Mouse (Mus musculus) embryonic facial prominence, embryonic 10.5 days (tissue): ENCODE results near the gene Wdr73. TPM values are rescaled to one million over a fixed set of nuclear protein-coding genes. Genes with fewer than 3 reads are reported as not detected.

Experiments used
- DNase-seq: peaks from one replicate; pipeline ENCODE4 v3.0.0-alpha.2; 2017; ENCODE audit warnings: low spot score
- H3K27ac ChIP-seq: fragments of 300-500 bp; sonication (generic); replicated peaks from 2 replicates; pipeline ENCODE4 v1.5.1; 2016; ENCODE audit warnings: mild to moderate bottlenecking
- H3K27me3 ChIP-seq: fragments of 300-500 bp; sonication (generic); replicated peaks from 2 replicates; pipeline ENCODE4 v1.6.1; 2016; ENCODE audit warnings: low read depth, mild to moderate bottlenecking; ENCODE audit not compliant: poor library complexity, severe bottlenecking
- H3K36me3 ChIP-seq: fragments of 300-500 bp; sonication (generic); replicated peaks from 2 replicates; pipeline ENCODE4 v1.6.1; 2016; ENCODE audit warnings: mild to moderate bottlenecking, moderate library complexity
- H3K4me1 ChIP-seq: fragments of 300-500 bp; sonication (generic); 2 replicates; pipeline ENCODE4 v1.6.1; 2016
- H3K4me3 ChIP-seq: fragments of 300-500 bp; sonication (generic); 2 replicates; pipeline ENCODE4 v1.5.1; 2016; ENCODE audit warnings: mild to moderate bottlenecking, moderate library complexity
- H3K9me3 ChIP-seq: fragments of 300-500 bp; sonication (generic); 2 replicates; pipeline ENCODE4 v1.6.1; 2016; ENCODE audit warnings: mild to moderate bottlenecking
- WGBS: fragments of 180-500 bp; shearing (Covaris S2); methylation state at CpG from one replicate; pipeline ENCODE4 v1.1.7; 2016; 5-methylcytosine and 5-hydroxymethylcytosine counted together
- polyA plus RNA-seq: library from polyadenylated mRNA; unstranded; fragments of >200 nt; fragmentation: Nextera tagmentation; extraction: Ambion mirVana; gene quantifications from 2 replicates; pipeline ENCODE4 v1.2.1, GENCODE M21; 2016

Gene Wdr73
- polyA plus RNA-seq, 1 experiment from 2014 or later: 49.1 TPM

DNA sequence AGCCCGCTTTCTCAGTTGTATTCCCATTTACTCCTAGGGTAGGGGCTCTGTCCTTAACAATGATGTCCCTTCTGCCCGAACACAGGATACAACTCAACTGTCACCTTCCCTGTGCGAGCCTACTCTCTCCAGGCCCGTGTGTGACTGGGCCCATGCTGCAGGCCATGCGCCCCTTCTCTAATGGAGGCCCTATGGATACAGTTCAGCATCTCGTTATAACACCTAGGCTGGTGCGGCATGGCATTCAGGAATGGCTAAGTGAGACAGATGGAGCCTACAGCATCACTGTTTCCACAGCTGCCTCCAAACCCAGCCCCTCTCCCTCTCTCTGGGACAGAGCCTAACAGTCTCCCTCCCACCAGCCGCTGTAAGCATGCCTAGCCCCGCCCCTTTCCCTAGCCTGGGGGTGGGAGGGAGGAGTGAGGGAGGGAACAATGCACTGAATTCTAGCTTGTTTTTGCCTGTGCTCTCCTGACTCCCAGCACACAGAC, 12.0 kb downstream of the Wdr73 start:
- H3K4me3 ChIP-seq: no peak overlapping the region
- peak; percentile 82 for DNase-seq
- H3K4me1 ChIP-seq: peaks cover 17% of the 10 kb centered on the region
- peaks cover 57% of the 10 kb centered on the region for H3K36me3 ChIP-seq
- peak overlapping the region; percentile 71 for H3K27ac ChIP-seq
- H3K27me3 ChIP-seq: no peaks in the 10 kb centered on the region
- no peaks in the 10 kb centered on the region for H3K9me3 ChIP-seq
- WGBS: 42% methylated on average over 9 of the region's 9 CpGs

- DNase-seq: no peak
- peaks cover 52% of the 10 kb centered on the region for H3K36me3 ChIP-seq
- no peak overlapping the region for H3K4me3 ChIP-seq
- WGBS: 78% methylated on average over 7 of the region's 7 CpGs
- no peaks in the 10 kb centered on the region for H3K9me3 ChIP-seq
- no peaks in the 10 kb centered on the region for H3K27me3 ChIP-seq
- H3K4me1 ChIP-seq: peaks cover 17% of the 10 kb centered on the region
- peak overlapping the region; percentile 71 for H3K27ac ChIP-seq
These were observed 12.5 kb downstream of the Wdr73 start for GRCm38 (mm10) chr7:80888595-80888994.

DNA sequence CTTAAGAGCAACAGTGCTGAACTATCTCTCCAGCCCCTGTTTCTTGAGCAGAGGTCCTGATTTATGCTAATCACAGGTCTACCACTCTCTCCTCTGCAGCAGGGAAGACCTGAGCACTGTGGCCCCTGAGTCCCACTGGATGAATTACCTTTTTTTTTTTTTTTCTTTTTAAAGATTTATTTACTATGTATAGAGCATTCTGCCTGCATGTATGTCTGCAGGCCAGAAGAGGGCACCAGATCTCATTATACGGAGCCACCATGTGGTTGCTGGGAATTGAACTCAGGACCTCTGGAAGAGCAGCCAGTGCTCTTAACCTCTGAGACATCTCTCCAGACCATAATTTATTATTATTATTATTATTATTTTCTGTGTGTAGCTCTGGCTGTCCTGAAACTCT, 15.4 kb downstream of the Wdr73 start:
- H3K27me3 ChIP-seq: no peaks in the 10 kb centered on the region
- H3K4me3 ChIP-seq: no peak overlapping the region
- no peaks in the 10 kb centered on the region for H3K9me3 ChIP-seq
- H3K36me3 ChIP-seq: peaks cover 23% of the 10 kb centered on the region
- DNase-seq: no peak
- H3K27ac ChIP-seq: no peak overlapping the region
- 25% methylated on average over 1 of the region's 1 CpGs for WGBS
- H3K4me1 ChIP-seq: peaks cover 26% of the 10 kb centered on the region

- Histone ChIP-seq H3K9me3 (no peaks in the 10 kb centered on the region), H3K27ac (no peak overlapping the region), H3K4me1 (peaks cover 10% of the 10 kb centered on the region), H3K36me3 (peaks cover 8% of the 10 kb centered on the region), H3K27me3 (no peaks in the 10 kb centered on the region), H3K4me3 (peak overlapping the region; percentile 25)
- DNase-seq: peak; percentile 66
- 25% methylated on average over 14 of the region's 14 CpGs for WGBS
These were observed 18.1 kb downstream of the Wdr73 start for GRCm38 (mm10) chr7:80882830-80883505.

- no peak overlapping the region for H3K4me3 ChIP-seq
- peak; percentile 40 for DNase-seq
- H3K9me3 ChIP-seq: no peaks in the 10 kb centered on the region
- 29% methylated on average over 37 of the region's 37 CpGs for WGBS
- H3K36me3 ChIP-seq: peaks cover 77% of the 10 kb centered on the region
- H3K27ac ChIP-seq: no peak overlapping the region
- H3K4me1 ChIP-seq: no peaks in the 10 kb centered on the region
- peaks cover 43% of the 10 kb centered on the region for H3K27me3 ChIP-seq
These were observed 25.3 kb downstream of the Wdr73 start for GRCm38 (mm10) chr7:80875727-80876126.

DNA sequence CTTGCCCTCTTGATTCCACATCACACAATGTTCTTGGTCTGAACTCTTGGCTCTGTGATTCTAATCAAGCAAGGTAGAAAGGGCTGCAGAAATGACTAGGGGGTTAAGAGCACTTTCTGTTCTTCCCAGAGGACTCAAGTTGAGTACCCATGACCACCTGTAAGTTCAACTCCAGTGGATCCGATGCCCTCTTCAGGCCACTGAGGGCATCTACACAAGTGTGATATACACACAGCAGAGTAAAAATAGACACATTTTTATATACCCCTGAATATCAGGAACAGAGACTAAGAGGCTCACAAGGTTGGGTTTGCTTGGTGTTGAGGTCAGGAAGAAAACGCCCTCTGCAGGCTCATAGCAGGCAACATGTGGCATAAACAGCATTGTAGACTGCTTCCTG, 27.4 kb downstream of the Wdr73 start:
- 94% methylated on average over 2 of the region's 2 CpGs for WGBS
- H3K4me3 ChIP-seq: no peak overlapping the region
- H3K27ac ChIP-seq: no peak overlapping the region
- no peaks in the 10 kb centered on the region for H3K9me3 ChIP-seq
- H3K36me3 ChIP-seq: peaks cover 98% of the 10 kb centered on the region
- peaks cover 43% of the 10 kb centered on the region for H3K27me3 ChIP-seq
- DNase-seq: no peak
- H3K4me1 ChIP-seq: no peaks in the 10 kb centered on the region

GRCm38 (mm10) chr7:80873038-80873437, 28.0 kb downstream of the Wdr73 start:
- Histone ChIP-seq H3K4me3 (no peak overlapping the region), H3K4me1 (no peaks in the 10 kb centered on the region), H3K9me3 (no peaks in the 10 kb centered on the region), H3K27me3 (peaks cover 43% of the 10 kb centered on the region), H3K27ac (no peak overlapping the region), H3K36me3 (peaks cover 100% of the 10 kb centered on the region)
- DNase-seq: no peak
- 87% methylated on average over 5 of the region's 5 CpGs for WGBS

DNA sequence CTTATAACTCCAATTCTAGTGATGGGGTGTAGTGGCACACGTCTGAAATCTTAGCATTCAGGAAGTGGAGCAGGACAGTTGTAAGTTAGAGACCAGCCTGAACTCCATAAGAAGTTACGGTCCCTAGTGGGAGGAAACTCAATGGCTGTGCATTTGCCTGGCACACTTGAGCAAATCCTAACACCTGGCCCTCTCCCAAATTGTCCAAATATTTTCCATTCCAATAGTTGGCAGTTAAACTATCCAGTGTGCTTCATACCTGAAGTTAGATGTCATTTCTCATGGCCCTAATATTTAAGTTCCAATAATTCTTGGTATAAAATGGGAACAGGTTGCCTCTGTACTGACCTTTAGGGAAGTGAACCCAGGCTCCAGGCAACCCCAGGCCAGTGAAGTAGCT, 32.4 kb downstream of the Wdr73 start:
- H3K9me3 ChIP-seq: no peaks in the 10 kb centered on the region
- peaks cover 11% of the 10 kb centered on the region for H3K4me1 ChIP-seq
- no peak for DNase-seq
- no peak overlapping the region for H3K4me3 ChIP-seq
- 90% methylated on average over 2 of the region's 2 CpGs for WGBS
- peaks cover 100% of the 10 kb centered on the region for H3K36me3 ChIP-seq
- H3K27me3 ChIP-seq: peaks cover 8% of the 10 kb centered on the region
- no peak overlapping the region for H3K27ac ChIP-seq

GRCm38 (mm10) chr7:80866514-80867147, 34.4 kb downstream of the Wdr73 start:
- H3K36me3 ChIP-seq: peaks cover 87% of the 10 kb centered on the region
- H3K27ac ChIP-seq: no peak overlapping the region
- WGBS: 83% methylated on average over 7 of the region's 7 CpGs
- peaks cover 27% of the 10 kb centered on the region for H3K4me1 ChIP-seq
- no peaks in the 10 kb centered on the region for H3K27me3 ChIP-seq
- no peak overlapping the region for H3K4me3 ChIP-seq
- DNase-seq: no peak
- H3K9me3 ChIP-seq: no peaks in the 10 kb centered on the region

DNA sequence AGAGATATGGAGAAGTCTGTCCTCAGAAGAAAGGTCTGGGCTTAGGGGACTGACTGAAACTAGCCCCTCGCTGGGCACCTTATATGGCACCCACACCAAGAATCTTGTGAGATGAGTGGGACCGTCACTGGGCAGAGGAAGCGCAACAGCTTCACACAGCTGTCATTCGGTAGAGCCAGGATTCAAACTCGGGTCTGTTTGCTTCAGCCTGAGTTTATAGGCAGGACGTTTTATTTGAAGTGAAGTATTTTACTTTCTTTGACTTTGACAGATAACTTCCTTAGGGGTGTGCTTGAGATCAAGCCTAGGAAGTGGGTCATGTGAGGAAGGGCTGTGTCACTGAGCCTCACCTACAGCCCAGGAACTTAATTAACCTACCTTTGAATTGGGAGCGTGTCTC, 35.5 kb downstream of the Wdr73 start:
- Histone ChIP-seq H3K27me3 (no peaks in the 10 kb centered on the region), H3K36me3 (peaks cover 76% of the 10 kb centered on the region)
- WGBS: 94% methylated on average over 7 of the region's 7 CpGs

GRCm38 (mm10) chr7:80864831-80865230, 36.2 kb downstream of the Wdr73 start:
- no peaks in the 10 kb centered on the region for H3K27me3 ChIP-seq
- H3K9me3 ChIP-seq: no peaks in the 10 kb centered on the region
- no peak for DNase-seq
- no peak overlapping the region for H3K27ac ChIP-seq
- H3K36me3 ChIP-seq: peaks cover 69% of the 10 kb centered on the region
- H3K4me1 ChIP-seq: peaks cover 37% of the 10 kb centered on the region
- 76% methylated on average over 8 of the region's 8 CpGs for WGBS
- no peak overlapping the region for H3K4me3 ChIP-seq

More for the DNA sequence above, 35.5 kb downstream of the Wdr73 start:
- Histone ChIP-seq H3K27ac (no peak overlapping the region), H3K4me1 (peaks cover 32% of the 10 kb centered on the region), H3K9me3 (no peaks in the 10 kb centered on the region), H3K4me3 (no peak overlapping the region)
- DNase-seq: no peak

GRCm38 (mm10) chr7:80864151-80864550, 36.9 kb downstream of the Wdr73 start:
- Histone ChIP-seq H3K27ac (no peak overlapping the region), H3K36me3 (peaks cover 62% of the 10 kb centered on the region), H3K4me1 (peaks cover 37% of the 10 kb centered on the region), H3K27me3 (no peaks in the 10 kb centered on the region), H3K4me3 (no peak overlapping the region), H3K9me3 (no peaks in the 10 kb centered on the region)
- DNase-seq: no peak
- WGBS: 75% methylated on average over 1 of the region's 1 CpGs

GRCm38 (mm10) chr7:80863520-80863919, 37.5 kb downstream of the Wdr73 start:
- Histone ChIP-seq H3K9me3 (no peaks in the 10 kb centered on the region), H3K4me3 (no peak overlapping the region; the same call in 1 of the 2 replicates), H3K36me3 (peaks cover 56% of the 10 kb centered on the region), H3K27ac (no peak overlapping the region), H3K27me3 (no peaks in the 10 kb centered on the region), H3K4me1 (peaks cover 37% of the 10 kb centered on the region)
- DNase-seq: no peak
- 84% methylated on average over 5 of the region's 5 CpGs for WGBS
